In the genomic region with DNA sequence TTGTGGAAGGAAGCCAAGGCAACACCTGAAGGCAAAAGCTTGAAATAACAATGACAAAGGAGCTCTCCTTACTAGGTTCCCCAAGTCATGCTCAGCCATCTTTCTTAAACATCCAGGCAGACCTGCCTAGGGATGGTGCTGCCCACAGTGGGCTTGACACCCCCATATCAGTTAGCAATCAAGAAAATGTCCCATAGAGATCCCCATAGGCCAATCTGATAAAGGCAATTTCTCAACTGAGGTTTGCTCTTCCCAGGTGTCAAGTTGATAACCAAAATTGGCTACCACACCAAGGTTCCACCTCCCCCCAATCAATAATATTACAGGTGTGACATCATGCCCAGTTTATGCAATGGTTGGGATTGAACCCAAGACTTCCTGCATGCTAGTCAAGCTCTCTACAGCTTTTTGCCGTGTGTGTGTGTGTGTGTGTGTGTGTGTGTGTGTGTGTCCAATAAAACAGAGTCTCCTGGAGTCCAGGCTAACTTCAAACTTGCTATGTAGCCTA, we compare ENCODE assay signal across 16 mouse cellular contexts. TPM values are rescaled to one million over a fixed set of nuclear protein-coding genes. Genes with fewer than 3 reads are reported as not detected.
DNase-seq lines count a peak whose midpoint lies in the region; TF ChIP-seq lines count a peak whose summit lies in the region.
"Had no signal": no experiment of that assay in that cellular context is flagged by ENCODE, and none has a peak within 500 bp of the region (broad histone marks: within the 10 kb centered on the region; RNA-seq: fewer than 3 reads in every experiment).

No protein-coding gene starts in this region.

- no peak overlapping the region for H3K4me3 ChIP-seq in liver, adult 2 months (ENCODE audit: insufficient read depth, low read depth, low read length)

- TF ChIP-seq POLR2A in liver, adult 2 months (IDR thresholded peaks at IDR 0.05; ENCODE audit: extremely low read depth, insufficient read depth, low read length) = no peak

- peak; percentile 97 for DNase-seq in liver, adult 2 months (ENCODE audit: extremely low read depth, low read depth, low spot score)
- no peak for DNase-seq in liver
- DNase-seq: adrenal gland, adult 2 months; adrenal gland, adult 8-10 months; adrenal gland, postnatal 10 days; adrenal gland, postnatal 14 days; adrenal gland, postnatal 25 days; adrenal gland, postnatal 36 days; B cell, adult 2 months; cerebellum, adult 11 months; cerebellum, adult 11-12 months; cerebellum, adult 18-20 months; cerebellum, adult 2 months had no signal

- no peaks in the 10 kb centered on the region for H3K79me2 ChIP-seq in liver, adult 2 months (ENCODE audit: control insufficient read depth, insufficient read depth, low read length)

- no peak for TF ChIP-seq CTCF in liver, adult 2 months (IDR thresholded peaks at IDR 0.05; ENCODE audit: low read depth, low read length)

- H3K27me3 ChIP-seq in liver, adult 2 months (ENCODE audit: control insufficient read depth, insufficient read depth, low read length) = no peaks in the 10 kb centered on the region
- H3K27me3 ChIP-seq: CH12.LX, Patski had no signal

- 23% methylated on average over 1 of the region's 1 CpGs for WGBS in liver, adult 2 months

- 0 out of 2 replicates have a peak overlapping the region, but pooled peaks have one; percentile 37 for H3K27ac ChIP-seq in liver, adult 2 months (replicated peaks; ENCODE audit: insufficient read depth, low read depth, low read length)

- no peaks in the 10 kb centered on the region for H3K36me3 ChIP-seq in liver, adult 2 months (ENCODE audit: control insufficient read depth, insufficient read depth, low read length)
- H3K36me3 ChIP-seq: G1E had no signal

- H3K4me1 ChIP-seq in liver, adult 2 months (ENCODE audit: control insufficient read depth, insufficient read depth, low read length) = peaks cover 13% of the 10 kb centered on the region

- H3K9ac ChIP-seq in liver, adult 2 months (ENCODE audit: low read depth, low read length) = no peak overlapping the region

RNA-seq across cellular contexts. Expression of a gene that starts 33.6 kb away (rescaled TPM):
- 3.4 and 4.7 TPM in 2 replicates for total RNA-seq in liver, adult 2 months (2014; rRNA removed)
- polyA plus RNA-seq in liver, adult 2 months (2012; rRNA removed) = 25.8 and 30.3 TPM in 2 replicates

RNA-seq across cellular contexts. Expression of a gene that starts 54.2 kb away (rescaled TPM):
- total RNA-seq in liver, adult 2 months (2014; rRNA removed) = 13.1 and 16.0 TPM in 2 replicates
- polyA plus RNA-seq in liver, adult 2 months (2012; rRNA removed) = 5.2 and 5.5 TPM in 2 replicates
